Mouse (Mus musculus) T-helper 17 cell (primary cell): Measurements from ENCODE around the gene Pgghg.

Source experiments
- in situ Hi-C, 2 experiments: fragments of 300-600 bp; cut with MboI, MseI; formaldehyde crosslinking; loops; 1 replicate in 1 of 2; 2 replicates in 1 of 2; pipeline ENCODE4 v1.15.1; 2025; ENCODE audit warnings: high pct_unique_total_duplicates in 2 of 2

Pgghg gene

DNA sequence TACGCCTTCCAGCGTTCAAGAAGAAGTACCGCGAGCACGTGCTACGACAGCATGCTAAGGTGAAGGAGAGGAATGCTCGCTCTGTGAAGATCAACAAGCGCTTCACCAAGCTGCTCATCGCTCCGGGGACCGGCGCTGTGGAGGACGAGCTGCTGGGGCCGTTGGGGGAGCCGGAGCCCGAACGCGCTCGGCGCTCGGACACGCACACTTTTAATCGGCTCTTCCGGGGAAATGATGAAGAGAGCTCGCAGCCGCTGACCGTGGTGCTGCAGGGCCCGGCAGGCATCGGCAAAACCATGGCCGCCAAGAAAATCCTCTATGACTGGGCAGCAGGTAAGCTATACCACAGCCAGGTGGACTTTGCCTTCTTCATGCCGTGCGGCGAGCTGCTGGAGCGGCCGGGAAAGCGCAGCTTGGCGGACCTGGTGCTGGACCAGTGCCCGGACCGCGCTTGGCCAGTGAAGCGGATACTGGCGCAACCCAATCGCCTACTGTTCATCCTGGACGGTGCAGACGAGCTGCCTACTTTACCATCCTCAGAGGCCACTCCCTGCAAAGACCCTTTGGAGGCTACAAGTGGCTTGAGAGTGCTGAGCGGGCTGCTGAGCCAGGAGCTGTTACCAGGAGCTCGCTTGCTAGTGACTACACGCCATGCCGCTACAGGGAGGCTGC is 18.7 kb upstream of the Pgghg start:
- in situ Hi-C loops, result no loop called here

DNA sequence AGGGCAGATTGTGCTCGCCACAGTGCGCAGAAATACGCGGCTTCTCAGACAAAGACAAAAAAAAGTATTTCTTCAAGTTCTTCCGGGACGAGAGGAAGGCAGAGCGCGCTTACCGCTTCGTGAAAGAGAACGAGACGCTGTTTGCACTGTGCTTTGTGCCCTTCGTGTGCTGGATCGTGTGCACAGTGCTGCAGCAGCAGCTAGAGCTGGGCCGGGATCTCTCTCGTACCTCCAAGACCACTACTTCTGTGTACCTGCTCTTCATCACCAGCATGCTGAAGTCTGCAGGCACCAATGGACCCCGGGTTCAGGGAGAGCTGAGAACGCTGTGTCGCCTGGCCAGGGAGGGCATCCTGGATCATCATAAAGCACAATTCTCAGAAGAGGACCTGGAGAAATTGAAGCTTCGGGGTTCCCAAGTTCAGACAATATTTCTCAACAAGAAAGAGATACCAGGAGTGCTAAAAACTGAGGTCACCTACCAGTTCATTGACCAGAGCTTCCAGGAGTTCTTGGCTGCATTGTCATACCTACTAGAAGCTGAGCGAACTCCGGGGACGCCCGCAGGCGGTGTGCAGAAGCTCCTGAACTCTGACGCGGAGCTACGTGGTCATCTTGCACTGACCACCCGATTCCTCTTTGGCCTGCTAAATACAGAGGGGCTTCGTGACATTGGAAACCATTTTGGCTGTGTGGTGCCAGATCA is 18.0 kb upstream of the Pgghg start:
- in situ Hi-C loops, result no loop called here

DNA sequence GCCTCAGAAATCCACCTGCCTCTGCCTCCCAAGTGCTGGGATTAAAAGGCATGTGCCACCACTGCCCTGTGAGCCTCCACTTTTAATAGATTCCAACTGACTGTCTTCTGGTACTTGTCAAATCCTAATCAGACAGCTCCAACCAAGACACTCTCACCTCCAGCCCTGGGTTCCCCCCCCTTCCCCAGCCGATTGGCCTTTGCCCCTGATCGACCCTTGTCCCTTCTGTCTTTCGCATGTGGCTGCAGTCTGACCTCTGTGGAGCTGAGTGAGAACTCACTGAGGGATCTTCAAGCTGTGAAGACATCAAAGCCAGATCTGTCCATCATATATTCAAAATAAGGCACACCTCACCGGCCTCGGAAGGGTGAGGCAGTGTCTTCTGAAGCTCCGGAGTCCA is 14.0 kb upstream of the Pgghg start:
- in situ Hi-C loops, result no loop called here

DNA sequence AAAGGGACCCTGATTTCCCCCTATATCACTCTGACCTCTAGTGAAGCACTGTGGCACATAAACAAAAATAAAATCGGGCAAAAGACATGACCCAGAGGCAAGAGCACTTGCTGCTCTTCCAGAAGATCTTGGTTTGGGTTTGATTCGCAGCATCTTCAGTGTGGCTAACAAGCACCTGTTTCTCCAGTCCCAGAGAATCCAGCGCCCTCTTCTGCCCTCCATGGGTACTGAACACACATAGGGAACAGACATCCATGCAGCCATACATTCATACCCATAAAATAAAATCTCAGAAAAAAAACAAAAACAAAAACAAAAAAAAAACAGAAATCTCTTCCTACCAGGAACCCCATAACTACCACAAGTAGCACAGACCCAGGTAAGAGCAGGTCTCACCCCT is 2.8 kb upstream of the Pgghg start:
- in situ Hi-C loops, result no loop called here

DNA sequence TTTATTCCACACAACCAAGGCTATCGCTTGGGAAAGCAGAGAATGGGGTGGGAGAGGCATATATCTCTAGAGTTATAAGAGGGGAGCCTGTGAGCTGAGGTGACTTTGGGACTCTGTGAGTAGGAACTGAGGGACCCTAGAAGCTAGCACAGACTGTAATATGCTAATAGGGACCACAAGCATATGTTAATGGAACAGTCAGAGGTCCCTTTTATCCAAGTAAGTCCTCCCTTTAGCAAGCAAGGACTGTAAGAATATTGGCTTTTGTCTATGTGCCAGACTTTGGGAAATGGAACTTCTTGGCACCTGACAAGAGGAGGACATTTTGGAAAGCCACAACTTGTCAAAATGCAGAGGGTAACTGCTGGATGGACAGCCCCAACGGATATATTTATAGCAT is 2.3 kb upstream of the Pgghg start:
- in situ Hi-C loops, result no loop called here

DNA sequence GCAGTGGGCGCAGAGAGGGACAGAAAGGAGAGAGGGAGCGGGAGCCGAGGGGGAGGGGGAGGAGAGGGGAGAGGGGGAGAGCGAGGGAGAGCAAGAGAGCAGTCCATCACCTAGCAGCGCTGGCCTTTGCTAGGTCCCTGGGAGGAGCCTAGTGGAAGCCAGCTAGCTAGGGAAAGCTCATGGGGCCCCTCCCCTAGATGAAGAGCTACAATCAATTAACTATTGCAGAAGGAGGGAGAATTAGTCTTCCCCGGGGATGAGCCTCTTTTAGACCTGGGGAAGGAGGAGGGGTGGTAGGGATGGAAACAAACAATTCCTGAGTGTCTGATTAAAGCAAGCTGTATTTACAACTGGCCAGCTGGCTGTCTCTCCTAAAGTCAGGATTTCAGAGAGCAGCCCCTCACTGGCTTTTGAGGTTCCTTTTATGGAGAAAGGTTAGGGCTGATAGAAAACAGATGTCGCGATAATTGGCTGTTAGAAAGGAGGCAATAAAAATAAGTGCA is 1.5 kb upstream of the Pgghg start:
- in situ Hi-C loops, result no loop called here

DNA sequence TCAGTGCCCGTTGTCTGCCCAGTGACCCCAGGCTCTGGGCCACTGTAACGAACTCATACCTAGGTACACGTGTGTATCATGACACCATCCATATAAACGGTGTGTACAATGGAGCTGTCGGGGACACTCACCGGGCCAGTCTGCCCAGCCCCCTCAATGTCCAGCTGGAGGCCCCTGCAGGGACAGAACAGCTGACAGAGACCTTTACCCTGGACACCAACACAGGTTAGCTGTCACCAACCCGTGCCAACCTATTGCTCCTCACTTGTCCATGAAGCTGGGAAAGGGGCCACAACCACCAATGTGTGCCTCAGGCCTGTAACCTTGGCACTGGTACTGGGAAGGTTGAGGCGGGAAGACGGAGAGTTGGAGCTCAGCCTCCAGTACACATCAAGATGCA is 1.1 kb downstream of the Pgghg start:
- in situ Hi-C loops, result no loop called here

DNA sequence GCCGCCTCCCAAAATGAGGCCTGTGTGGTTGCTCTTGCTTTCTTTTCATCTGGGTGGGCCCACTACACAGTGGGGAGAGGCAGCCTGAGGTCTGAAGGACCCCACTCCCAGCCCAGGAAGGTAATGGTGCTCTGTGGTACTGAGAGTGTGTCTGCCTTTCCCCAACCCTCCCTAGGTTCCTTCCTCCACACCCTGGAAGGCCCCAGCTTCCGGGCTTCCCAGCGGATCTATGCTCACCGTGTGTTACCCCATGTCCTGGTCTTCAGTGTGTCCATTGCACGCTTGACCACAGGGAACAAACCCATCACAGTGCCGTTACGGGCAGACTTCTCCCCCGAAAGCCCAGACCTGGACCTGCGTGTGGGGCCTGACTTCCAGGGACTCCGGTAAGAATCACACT is 1.6 kb downstream of the Pgghg start:
- in situ Hi-C loops, result no loop called here

DNA sequence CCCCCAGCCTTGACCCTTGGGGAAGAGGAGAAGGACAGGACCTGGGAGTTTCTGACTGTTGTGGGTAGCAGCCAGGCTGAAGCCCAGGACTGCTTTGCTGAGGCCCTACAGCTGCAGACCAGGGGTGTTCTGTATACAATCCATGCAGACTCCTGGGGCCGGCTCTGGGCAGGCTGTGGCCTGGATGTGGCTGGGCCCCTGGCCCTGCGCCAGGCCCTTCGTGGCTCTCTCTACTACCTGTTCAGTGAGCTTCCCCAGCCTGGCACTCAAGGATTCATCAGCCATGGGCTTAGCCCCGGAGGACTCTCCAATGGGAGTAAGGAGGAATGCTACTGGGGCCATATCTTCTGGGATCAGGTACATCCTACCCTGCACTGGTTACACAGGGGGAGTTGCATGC is 2.2 kb downstream of the Pgghg start:
- in situ Hi-C loops, result no loop called here

DNA sequence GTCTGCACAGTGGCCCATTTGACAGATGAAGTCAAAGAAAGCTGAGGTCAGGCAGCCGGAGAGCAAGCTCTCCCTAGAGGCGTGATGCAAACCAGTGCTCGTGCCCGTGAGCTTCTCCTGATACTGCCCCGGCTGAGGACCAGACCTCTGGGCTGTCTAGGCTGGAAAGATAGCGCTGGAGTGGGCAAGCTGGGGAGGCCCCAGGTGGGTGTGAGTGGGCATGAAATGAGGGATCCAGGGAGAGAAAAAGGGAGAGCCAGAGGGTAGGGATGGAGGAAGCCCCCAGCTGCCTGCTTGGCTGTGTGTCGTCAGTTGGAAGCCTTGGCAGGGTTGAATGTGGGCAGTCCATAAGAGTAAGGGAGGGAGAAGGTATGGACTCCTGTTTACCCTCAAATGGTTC is 3.0 kb downstream of the Pgghg start:
- in situ Hi-C loops, result no loop called here

DNA sequence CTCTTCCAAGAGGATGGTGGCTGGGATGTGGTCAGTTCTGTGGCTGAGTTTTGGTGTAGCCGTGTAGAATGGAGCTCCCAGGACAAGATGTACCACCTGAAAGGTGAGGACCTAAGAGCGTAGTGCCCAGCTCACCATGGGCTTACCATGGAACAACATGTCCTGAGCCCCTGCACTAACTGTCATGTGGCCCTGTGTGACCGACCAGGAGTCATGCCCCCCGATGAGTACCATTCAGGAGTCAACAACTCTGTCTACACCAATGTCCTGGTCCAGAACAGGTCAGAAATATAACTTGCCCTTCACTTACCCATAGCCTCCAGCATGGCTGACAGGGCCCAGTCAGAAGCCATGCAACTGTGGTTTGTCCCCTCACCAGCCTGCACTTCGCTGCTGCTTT is 4.1 kb downstream of the Pgghg start:
- in situ Hi-C loops, result loop anchor here in 1 of 2 experiments (5.0 kb wide), 1 partner anchor 227 kb away; the partner anchor contains the start of gene Rnh1

DNA sequence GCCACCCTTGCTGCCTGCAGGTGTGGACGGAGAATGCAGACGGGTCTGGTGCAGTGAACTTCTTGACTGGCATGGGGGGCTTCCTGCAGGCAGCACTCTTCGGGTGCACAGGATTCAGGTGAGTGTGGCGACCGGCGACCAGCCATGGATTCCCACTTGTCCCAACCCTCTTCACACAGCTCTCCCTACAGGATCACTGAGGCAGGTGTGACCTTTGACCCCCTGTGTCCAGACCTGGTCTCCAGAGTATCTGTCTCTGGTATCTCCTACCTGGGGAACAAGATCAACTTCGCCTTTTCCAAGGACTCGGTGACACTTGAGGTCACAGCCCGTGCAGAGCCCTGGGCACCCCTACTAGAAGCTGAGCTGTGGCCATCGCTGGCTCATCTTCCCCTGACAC is 5.1 kb downstream of the Pgghg start:
- in situ Hi-C loops, result loop anchor here in 1 of 2 experiments (5.0 kb wide), 1 partner anchor 226 kb away; the partner anchor contains the start of gene Rnh1

DNA sequence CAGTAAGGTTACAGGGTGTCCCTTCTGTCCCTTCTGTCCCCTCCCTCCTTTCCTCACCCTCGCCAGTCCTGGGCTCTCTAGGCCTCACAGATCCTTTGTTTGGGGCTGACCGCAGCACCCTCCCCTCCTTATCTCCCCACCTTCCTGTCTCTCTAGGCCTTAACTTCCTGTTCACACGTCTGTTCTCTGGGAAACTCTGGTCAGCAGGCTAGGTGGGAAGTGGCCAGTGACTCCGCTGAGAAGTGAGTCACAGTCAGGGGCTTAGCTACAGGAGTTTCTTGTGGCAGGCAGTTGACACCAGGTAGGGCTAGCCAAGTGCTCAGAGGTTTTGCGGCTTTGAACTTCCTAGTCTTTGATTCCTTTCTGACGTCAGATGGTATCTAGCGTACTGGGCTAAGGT is 5.8 kb downstream of the Pgghg start:
- in situ Hi-C loops, result loop anchor here in 1 of 2 experiments (5.0 kb wide), 1 partner anchor 225 kb away; the partner anchor contains the start of gene Rnh1

DNA sequence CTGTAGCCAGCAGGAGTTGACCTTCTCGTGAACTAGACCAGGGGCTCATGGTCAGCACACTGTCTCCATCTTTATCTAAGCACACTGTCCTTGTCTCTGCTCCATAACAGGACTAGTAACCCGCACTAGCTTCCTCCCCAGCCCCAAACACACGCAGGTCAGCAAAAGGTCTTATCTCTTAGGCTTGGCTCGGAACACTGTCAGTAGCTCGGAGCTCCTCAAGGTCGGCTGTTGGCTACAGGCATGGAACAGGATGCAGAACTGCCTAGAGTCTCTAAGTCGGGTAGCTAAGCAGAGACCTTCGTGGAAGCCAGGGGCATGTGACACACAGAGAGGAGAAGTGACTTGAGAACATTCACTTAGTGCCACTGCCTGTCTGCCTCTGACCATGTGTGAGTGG is 7.0 kb downstream of the Pgghg start:
- in situ Hi-C loops, result loop anchor here in 1 of 2 experiments (5.0 kb wide), 1 partner anchor 224 kb away; the partner anchor contains the start of gene Rnh1

DNA sequence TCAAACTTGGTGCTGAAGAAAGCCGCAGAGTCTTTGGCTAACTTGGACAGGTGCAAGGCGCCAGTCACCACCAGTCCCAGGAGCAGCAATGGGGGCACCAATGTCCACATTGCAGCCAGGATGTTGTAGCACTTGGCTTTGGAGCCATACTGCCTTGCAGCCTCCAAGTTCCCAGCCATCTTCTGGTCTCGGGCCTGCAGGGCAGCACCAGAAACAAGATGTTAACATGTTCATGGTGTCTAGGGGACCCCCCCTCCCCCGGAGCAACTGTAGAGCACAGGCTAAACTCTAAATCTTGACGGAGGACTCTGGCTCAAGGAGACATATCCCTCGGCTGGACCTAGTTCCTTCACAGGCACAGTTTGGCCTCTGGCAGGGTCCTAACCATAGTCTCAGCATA is 8.1 kb downstream of the Pgghg start:
- in situ Hi-C loops, result loop anchor here in 1 of 2 experiments (5.0 kb wide), 1 partner anchor 223 kb away; the partner anchor contains the start of gene Rnh1

DNA sequence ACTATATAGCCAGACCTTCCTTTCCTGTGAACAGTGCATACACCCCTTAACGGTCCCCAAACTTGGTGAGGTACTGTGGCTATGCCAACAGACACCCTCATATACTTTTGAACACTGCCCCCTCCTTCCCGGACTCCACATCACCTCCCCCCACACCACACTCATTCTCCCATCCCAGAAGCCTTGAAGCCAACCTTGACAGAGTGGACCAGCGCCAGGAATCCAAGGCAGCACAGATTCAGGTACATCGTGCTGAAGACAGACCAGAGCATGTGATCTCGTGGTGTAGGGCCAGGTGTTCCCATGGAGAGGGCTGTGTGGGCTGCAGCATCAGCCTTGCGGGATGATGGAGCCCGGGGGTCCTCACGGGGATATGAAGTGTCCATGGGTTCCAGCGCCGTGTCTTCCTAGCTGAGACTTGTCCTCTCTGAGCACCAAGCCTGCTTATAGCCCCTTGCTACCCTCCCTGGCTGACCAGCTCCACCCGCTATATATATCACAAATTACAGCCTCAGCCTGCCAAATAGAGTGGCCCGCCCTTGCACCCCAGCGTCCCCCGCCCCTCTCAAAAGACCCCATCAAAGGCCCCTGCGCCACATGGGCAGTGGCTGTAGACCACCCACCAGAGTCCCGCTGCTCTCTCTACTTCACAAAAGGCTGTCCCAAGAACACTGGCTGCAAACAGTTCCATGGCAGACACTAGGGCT is 8.8 kb downstream of the Pgghg start, which contains the start of gene Ifitm5:
Ifitm5 (minus strand) TSS at position 468 of the 707 bp plus-strand sequence.
- in situ Hi-C loops, result loop anchor here in 1 of 2 experiments (5.0 kb wide), 1 partner anchor 222 kb away; the partner anchor contains the start of gene Rnh1

DNA sequence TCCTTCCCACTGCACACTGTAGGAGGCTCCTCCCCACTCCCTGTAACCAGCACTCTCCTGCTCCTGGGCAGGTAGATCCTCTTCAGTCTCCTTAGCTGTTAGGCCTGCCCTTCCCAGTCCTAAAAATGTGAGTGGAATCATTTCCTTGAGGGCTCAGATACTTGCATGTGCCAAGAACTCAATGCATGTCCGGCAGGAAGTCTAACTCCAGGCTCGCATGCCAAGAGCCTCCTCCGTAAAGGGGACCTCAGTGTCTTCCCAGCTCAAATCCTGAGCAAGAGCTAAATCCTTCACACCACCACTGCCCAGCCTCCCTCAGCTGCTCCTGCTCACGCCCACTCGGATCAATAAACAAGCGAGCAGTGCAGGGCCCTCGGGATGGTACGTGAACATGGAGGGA is 9.9 kb downstream of the Pgghg start:
- in situ Hi-C loops, result no loop called here

DNA sequence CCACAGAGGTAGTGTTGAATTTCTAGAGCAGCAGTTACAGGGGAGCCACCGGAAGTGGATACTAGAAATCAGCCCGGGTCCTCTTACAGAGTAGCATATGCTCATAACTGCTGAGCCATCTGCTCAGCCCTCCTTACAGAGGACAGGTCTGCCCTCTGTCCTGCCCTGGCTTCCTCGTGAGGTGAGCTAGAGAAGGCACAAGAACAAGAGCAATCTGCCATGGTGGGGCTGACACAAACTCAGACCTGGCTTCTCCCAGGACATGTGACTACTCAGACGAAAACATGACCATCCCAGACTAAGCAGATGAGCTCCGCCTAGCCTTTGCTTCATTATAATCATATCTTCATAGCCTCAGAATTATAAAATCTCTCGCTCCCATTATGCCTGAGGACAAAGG is 10.6 kb downstream of the Pgghg start:
- in situ Hi-C loops, result no loop called here

DNA sequence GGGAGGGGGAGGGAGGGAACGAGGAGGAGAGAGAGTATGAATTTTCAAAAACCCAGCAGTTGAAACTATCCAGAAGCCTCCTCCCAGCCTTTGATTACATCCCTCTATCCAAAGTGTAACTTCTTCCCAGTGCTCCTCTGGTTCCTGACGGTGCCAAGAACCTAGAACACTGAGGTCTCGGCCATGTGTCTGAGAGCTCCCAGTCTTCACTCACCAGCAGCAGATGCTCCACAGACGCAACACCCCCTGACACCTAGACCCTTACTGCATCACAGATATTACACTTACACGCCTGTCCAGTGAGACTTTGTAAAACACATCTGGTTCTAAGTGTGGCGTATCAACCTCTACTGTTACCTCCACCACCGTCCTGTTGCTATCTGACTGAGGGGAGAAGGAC is 11.2 kb downstream of the Pgghg start:
- in situ Hi-C loops, result no loop called here

DNA sequence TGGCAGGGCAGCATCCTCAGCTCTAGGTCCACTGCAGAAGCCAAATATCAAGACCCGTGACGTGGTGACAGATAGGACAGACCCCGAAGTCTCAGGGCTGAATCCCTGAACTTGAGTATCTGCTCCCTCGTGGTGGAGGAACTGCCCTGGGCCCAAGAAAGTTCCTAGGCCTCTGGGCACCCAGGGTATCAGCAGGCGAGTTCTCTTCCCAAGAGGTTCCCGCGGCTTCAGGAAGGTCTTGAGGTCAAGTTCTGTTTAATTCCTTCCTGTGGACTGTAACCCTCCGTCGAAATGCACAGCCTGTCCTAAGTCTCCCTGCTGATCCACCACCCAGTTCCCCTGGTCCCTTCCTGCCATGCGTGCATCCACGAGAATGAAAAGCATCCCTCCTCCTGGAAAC is 11.9 kb downstream of the Pgghg start:
- in situ Hi-C loops, result no loop called here

DNA sequence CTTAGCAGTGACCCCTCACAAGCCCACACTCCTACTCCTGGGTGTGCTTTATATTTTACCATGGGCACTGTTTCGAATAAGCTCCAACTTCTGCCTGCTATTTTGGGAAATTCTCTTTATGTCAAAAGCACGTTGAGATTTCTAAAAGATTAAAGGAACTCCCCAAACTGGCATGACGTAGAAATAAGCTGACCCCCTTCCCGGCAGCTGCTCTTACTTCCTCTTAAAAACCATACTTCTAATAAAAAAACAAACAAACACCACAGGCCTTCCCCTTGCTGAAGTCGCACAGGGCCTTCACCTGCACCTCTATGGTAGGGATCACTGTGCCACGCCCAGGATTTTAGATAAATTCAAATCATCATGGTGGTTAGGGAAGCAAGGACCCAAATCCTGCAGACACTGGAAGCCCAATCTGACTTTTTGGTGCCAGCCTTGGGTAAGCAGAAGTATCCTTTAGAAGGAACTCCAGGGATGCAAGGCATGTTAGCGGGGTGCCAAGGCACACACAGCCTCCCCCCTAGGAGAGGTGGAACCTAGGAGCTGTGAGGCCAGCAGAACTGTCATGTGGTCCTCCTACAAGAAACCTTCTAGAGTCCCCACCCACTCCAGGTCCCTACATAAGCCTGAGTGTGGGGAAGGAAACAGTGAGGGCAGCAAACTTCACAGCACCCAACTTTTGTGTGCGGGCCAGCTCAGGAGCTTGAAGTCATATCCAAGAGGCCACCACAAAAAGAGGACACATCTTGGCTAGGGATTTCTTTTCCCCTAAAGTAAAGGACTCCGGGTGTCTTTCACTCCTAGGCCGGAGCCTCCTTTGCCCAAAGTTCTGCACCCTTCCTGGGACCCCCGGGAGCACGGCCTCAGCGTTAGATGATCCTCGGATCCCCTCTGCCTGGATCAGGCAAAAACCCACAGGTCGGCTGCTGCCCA is 12.9 kb downstream of the Pgghg start:
- in situ Hi-C loops, result no loop called here
